Mouse (Mus musculus) neural tube, embryonic 11.5 days (tissue): ENCODE data around the gene Phex. TPM values are rescaled to one million over a fixed set of nuclear protein-coding genes. Genes with fewer than 3 reads are reported as not detected.

Experiments
- ATAC-seq: fragments of 200-750 bp; cut with Nextera tagmentation; 2 replicates; pipeline ENCODE4 v1.8.0; 2017; ENCODE audit warnings: moderate number of reproducible peaks, mild to moderate bottlenecking, moderate TSS enrichment, moderate library complexity; ENCODE audit not compliant: insufficient read depth, low FRiP score, low TSS enrichment
- DNase-seq: peaks from one replicate; pipeline ENCODE4 v3.0.0-alpha.2; 2015; ENCODE audit warnings: low spot score
- H3K27ac ChIP-seq: fragments of 300-500 bp; sonication (generic); 2 replicates; pipeline ENCODE4 v1.5.1; 2014; ENCODE audit warnings: low read depth, mild to moderate bottlenecking, low read length
- H3K27me3 ChIP-seq: fragments of 300-500 bp; sonication (generic); 2 replicates; pipeline ENCODE4 v1.6.1; 2014; ENCODE audit warnings: mild to moderate bottlenecking, low read length, mixed read lengths; ENCODE audit not compliant: control insufficient read depth, insufficient read depth
- H3K36me3 ChIP-seq: fragments of 300-500 bp; sonication (generic); 2 replicates; pipeline ENCODE4 v1.6.1; 2014; ENCODE audit warnings: mild to moderate bottlenecking, low read length, moderate library complexity, mixed read lengths; ENCODE audit not compliant: control insufficient read depth, insufficient read depth
- H3K4me1 ChIP-seq: fragments of 300-500 bp; sonication (generic); 2 replicates; pipeline ENCODE4 v1.6.1; 2014; ENCODE audit warnings: low read length, mixed read lengths; ENCODE audit not compliant: control insufficient read depth, insufficient read depth
- H3K4me2 ChIP-seq: fragments of 300-500 bp; sonication (generic); 2 replicates; pipeline ENCODE4 v1.6.1; 2014; ENCODE audit warnings: low read depth, mild to moderate bottlenecking, moderate library complexity
- H3K4me3 ChIP-seq: fragments of 300-500 bp; sonication (generic); 2 replicates; pipeline ENCODE4 v1.5.1; 2014; ENCODE audit warnings: low read depth, low read length
- H3K9ac ChIP-seq: fragments of 300-500 bp; sonication (generic); 2 replicates; pipeline ENCODE4 v1.6.1; 2014; ENCODE audit warnings: mild to moderate bottlenecking, low read length
- H3K9me3 ChIP-seq: fragments of 300-500 bp; sonication (generic); 2 replicates; pipeline ENCODE4 v1.6.1; 2016; ENCODE audit warnings: low read length; ENCODE audit not compliant: control insufficient read depth
- WGBS: fragments of 180-500 bp; shearing (Covaris S2); extraction: QIAGEN DNeasy Blood & Tissue Kit; methylation state at CpG from one replicate; pipeline ENCODE4 v1.1.7; 2014; 5-methylcytosine and 5-hydroxymethylcytosine counted together
- polyA plus RNA-seq: library from polyadenylated mRNA; unstranded; fragments of >200 nt; fragmentation: Nextera tagmentation; extraction: Ambion mirVana; gene quantifications from 2 replicates; pipeline ENCODE4 v1.2.1, GENCODE M21; 2014

Gene Phex
- polyA plus RNA-seq, 1 experiment from 2014 or later, result 0.50 TPM

GRCm38 (mm10) chrX:157390102-157390501, 25.0 kb downstream of the Phex start:
- 83% methylated on average over 6 of the region's 6 CpGs for WGBS

GRCm38 (mm10) chrX:157388419-157388818, 26.7 kb downstream of the Phex start:
- no peak overlapping the region for H3K4me2 ChIP-seq

More at GRCm38 (mm10) chrX:157390102-157390501, 25.0 kb downstream of the Phex start:
- ATAC-seq (no peak), DNase-seq (no peak)
- Histone ChIP-seq H3K9ac (no peak overlapping the region), H3K36me3 (no peaks in the 10 kb centered on the region), H3K9me3 (no peaks in the 10 kb centered on the region), H3K4me1 (no peaks in the 10 kb centered on the region), H3K4me3 (no peak overlapping the region), H3K27me3 (no peaks in the 10 kb centered on the region), H3K4me2 (no peak overlapping the region), H3K27ac (no peak overlapping the region)

GRCm38 (mm10) chrX:157387025-157387424, 28.1 kb downstream of the Phex start:
- H3K36me3 ChIP-seq, result no peaks in the 10 kb centered on the region
- WGBS, result 73% methylated on average over 5 of the region's 5 CpGs
- DNase-seq (no peak), ATAC-seq (no peak)
- no peak overlapping the region for H3K27ac ChIP-seq
- no peak overlapping the region for H3K4me2 ChIP-seq
- no peaks in the 10 kb centered on the region for H3K4me1 ChIP-seq
- no peak overlapping the region for H3K9ac ChIP-seq
- H3K27me3 ChIP-seq, result no peaks in the 10 kb centered on the region
- no peak overlapping the region for H3K4me3 ChIP-seq
- no peaks in the 10 kb centered on the region for H3K9me3 ChIP-seq

More at GRCm38 (mm10) chrX:157388419-157388818, 26.7 kb downstream of the Phex start:
- no peaks in the 10 kb centered on the region for H3K9me3 ChIP-seq
- no peaks in the 10 kb centered on the region for H3K4me1 ChIP-seq
- no peaks in the 10 kb centered on the region for H3K27me3 ChIP-seq
- no peak overlapping the region for H3K9ac ChIP-seq
- H3K36me3 ChIP-seq, result no peaks in the 10 kb centered on the region
- ATAC-seq (no peak), DNase-seq (no peak)
- H3K27ac ChIP-seq, result no peak overlapping the region
- no peak overlapping the region for H3K4me3 ChIP-seq
- 89% methylated on average over 3 of the region's 3 CpGs for WGBS

- ATAC-seq (no peak), DNase-seq (no peak)
- Histone ChIP-seq H3K4me2 (no peak overlapping the region), H3K4me1 (no peaks in the 10 kb centered on the region), H3K36me3 (no peaks in the 10 kb centered on the region), H3K27me3 (no peaks in the 10 kb centered on the region), H3K9me3 (no peaks in the 10 kb centered on the region), H3K27ac (no peak overlapping the region), H3K4me3 (no peak overlapping the region), H3K9ac (no peak overlapping the region)
- WGBS, result 55% methylated on average over 10 of the region's 10 CpGs
Observed at GRCm38 (mm10) chrX:157378822-157379221, 36.3 kb downstream of the Phex start.

- DNase-seq (no peak), ATAC-seq (no peak)
- no peaks in the 10 kb centered on the region for H3K9me3 ChIP-seq
- H3K36me3 ChIP-seq, result no peaks in the 10 kb centered on the region
- H3K9ac ChIP-seq, result no peak overlapping the region
- no peak overlapping the region for H3K4me3 ChIP-seq
- H3K4me1 ChIP-seq, result no peaks in the 10 kb centered on the region
- 59% methylated on average over 1 of the region's 1 CpGs for WGBS
- H3K4me2 ChIP-seq, result no peak overlapping the region
- H3K27ac ChIP-seq, result no peak overlapping the region
- H3K27me3 ChIP-seq, result no peaks in the 10 kb centered on the region
Observed at GRCm38 (mm10) chrX:157377456-157377855, 37.7 kb downstream of the Phex start.

GRCm38 (mm10) chrX:157373873-157374272, 41.2 kb downstream of the Phex start:
- no peaks in the 10 kb centered on the region for H3K36me3 ChIP-seq
- no peak for ATAC-seq
- H3K27ac ChIP-seq, result no peak overlapping the region
- no peaks in the 10 kb centered on the region for H3K9me3 ChIP-seq
- 69% methylated on average over 3 of the region's 3 CpGs for WGBS
- no peaks in the 10 kb centered on the region for H3K4me1 ChIP-seq
- no peak overlapping the region for H3K9ac ChIP-seq
- H3K4me2 ChIP-seq, result no peak overlapping the region
- no peak overlapping the region for H3K4me3 ChIP-seq
- H3K27me3 ChIP-seq, result no peaks in the 10 kb centered on the region
- DNase-seq, result no peak

- Histone ChIP-seq H3K4me1 (no peaks in the 10 kb centered on the region), H3K9me3 (no peaks in the 10 kb centered on the region), H3K27ac (no peak overlapping the region), H3K4me2 (no peak overlapping the region), H3K36me3 (no peaks in the 10 kb centered on the region), H3K27me3 (no peaks in the 10 kb centered on the region), H3K4me3 (no peak overlapping the region), H3K9ac (no peak overlapping the region)
- no peak for ATAC-seq
- no peak for DNase-seq
Observed at GRCm38 (mm10) chrX:157369166-157369565, 45.9 kb downstream of the Phex start.

- 87% methylated on average over 4 of the region's 4 CpGs for WGBS
- Histone ChIP-seq H3K36me3 (no peaks in the 10 kb centered on the region), H3K9ac (no peak overlapping the region), H3K4me1 (no peaks in the 10 kb centered on the region), H3K4me2 (no peak overlapping the region), H3K27me3 (no peaks in the 10 kb centered on the region), H3K9me3 (no peaks in the 10 kb centered on the region), H3K4me3 (no peak overlapping the region), H3K27ac (no peak overlapping the region)
- no peak for ATAC-seq
- no peak for DNase-seq
Observed at GRCm38 (mm10) chrX:157355521-157355920, 59.6 kb downstream of the Phex start.

- H3K9me3 ChIP-seq, result no peaks in the 10 kb centered on the region
- no peaks in the 10 kb centered on the region for H3K27me3 ChIP-seq
- DNase-seq (no peak), ATAC-seq (no peak)
- no peak overlapping the region for H3K4me2 ChIP-seq
- no peaks in the 10 kb centered on the region for H3K36me3 ChIP-seq
- no peak overlapping the region for H3K4me3 ChIP-seq
- no peak overlapping the region for H3K9ac ChIP-seq
- no peaks in the 10 kb centered on the region for H3K4me1 ChIP-seq
- H3K27ac ChIP-seq, result no peak overlapping the region
- WGBS, result 88% methylated on average over 6 of the region's 6 CpGs
Observed at GRCm38 (mm10) chrX:157346201-157346600, 68.9 kb downstream of the Phex start.
